Mouse (Mus musculus): ENCODE data around the gene Terb1.
A peak's percentile ranks its signal among the peaks of the same experiment; 100 is the strongest.

The Terb1 gene

DNA sequence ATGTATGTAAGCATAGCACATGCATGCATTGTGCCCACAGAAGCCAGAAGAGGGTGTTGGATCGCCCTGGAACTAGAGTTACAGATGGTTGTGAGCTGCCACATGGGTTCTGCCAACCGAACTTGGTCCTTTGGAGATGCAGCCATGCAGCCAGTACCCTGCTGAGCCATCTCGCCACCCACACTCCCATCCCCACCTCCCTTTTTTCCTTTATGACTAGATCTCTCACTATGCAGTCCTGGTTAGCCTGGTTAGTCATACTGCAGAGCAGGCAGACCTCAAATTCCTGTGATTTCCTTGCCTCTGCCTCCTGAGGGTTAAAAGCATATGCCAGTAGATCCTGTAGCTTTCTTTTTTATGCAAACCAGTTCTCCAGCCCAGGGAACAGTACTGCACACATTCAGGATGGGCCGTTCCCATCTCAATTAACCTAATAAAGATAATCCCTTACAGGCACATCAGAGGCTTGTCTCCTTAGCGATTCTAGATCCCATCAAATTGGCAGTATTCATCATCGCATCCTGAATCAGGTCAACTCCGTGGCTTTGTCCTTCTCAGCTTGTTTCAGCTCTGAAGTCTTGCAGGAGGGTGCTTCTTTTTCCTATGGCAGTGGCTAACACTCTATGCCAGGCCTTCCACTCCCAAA lies 99.0 kb downstream of the Terb1 start:
- DNase-seq, result no peak

GRCm38 (mm10) chr8:104408328-104409110 lies 101.2 kb downstream of the Terb1 start:
- no peak for DNase-seq

DNA sequence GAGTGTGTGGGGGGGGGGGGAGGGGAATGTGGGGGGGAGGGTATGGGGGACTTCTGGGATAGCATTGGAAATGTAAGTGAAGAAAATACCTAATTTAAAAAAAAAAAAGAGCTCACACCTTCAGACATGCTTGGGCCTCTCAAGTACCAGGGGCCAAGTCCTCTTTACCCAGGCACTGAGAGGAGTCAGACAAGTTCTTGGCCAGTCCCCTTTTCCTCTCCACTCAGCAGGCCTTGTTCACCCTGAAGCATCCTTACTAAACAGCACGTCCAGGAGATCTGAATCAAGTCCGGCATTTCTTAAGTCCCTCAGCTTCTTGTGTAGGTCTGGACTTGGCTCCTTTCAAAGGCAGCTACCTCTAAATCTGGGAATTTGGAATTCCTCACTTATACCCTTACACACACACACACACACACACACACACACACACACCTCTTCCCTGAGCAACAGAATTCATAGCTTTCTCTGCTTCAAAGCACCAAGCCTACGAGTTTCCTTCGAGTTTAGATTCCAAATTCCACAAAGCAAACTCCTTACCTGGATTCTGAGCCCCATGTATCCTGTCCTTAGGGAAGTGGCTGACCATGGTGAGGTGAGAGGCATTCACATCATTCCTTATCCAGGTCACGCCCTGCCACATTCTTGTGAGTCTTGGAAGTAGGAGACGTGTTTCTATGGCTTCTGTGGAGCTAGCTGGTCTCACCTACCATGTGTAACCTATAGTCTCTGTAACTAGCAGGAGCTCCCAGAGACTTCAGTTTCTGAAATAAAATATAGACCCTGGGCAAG lies 103.2 kb downstream of the Terb1 start:
- no peak for DNase-seq

GRCm38 (mm10) chr8:104405430-104406187 lies 104.1 kb downstream of the Terb1 start:
- DNase-seq, result no peak

DNA sequence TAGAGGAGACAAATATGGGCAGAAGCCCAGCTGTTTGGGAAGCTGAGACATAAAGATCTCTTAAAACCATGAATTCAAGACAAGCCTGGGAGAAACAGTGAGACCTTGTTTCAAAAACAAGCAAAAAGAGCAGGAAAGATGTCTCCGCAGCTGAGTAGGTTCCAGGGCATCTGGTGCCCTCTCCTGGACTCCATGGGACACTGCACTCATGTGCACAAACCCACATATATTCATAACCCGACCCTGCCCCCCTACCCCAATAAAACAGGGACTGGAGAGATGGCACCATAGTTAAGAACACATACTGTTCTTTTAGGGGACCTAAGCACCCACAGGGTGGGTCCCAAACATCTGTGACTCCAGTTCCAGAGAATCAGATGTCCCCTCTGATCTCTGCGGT lies 106.1 kb downstream of the Terb1 start:
- peak; percentile 23 for DNase-seq
